Mouse (Mus musculus) layer of hippocampus, adult 6 months (tissue): Measurements from ENCODE around the gene Mrpl36. TPM values are rescaled to one million over a fixed set of nuclear protein-coding genes. Genes with fewer than 3 reads are reported as not detected.

Source experiments
- long read RNA-seq, 2 experiments: library from polyadenylated mRNA; unstranded; transcript quantifications; one replicate each; pipeline ENCODE4 v2.0.0; 2019 to 2020
- polyA plus RNA-seq: library from polyadenylated mRNA; unstranded; fragments of <200 nt; fragmentation: Nextera tagmentation; gene quantifications from 2 replicates; pipeline ENCODE4 v1.2.3, GENCODE M21; 2021

Mrpl36 gene
- polyA plus RNA-seq: 113 and 121 TPM in 2 replicates
- long read RNA-seq, experiment 1, transcript Mrpl36-201 (2 exons, 923 nt): major isoform, 72 of 78 reads
- long read RNA-seq, experiment 1, partial matches to known transcripts: 4 of 78 reads
- long read RNA-seq, experiment 1, other reads (novel, unspliced or antisense): 1 of 78 reads
- long read RNA-seq, experiment 2, transcript Mrpl36-201 (2 exons, 923 nt): major isoform, 25 of 30 reads
- long read RNA-seq, experiment 2, partial matches to known transcripts: 0 of 30 reads
- long read RNA-seq, experiment 2, other reads (novel, unspliced or antisense): 2 of 30 reads

GRCm38 (mm10) chr13:73327827-73328698 is at the start of gene Mrpl36, which contains the start of gene Ndufs6:
Gene Mrpl36 (plus strand): TSS chr13:73328513.
Gene Ndufs6 (minus strand): TSS chr13:73328542.

Other genes starting within 250 kb of the Mrpl36 start
- gene Irx4, start 68.0 kb upstream of the Mrpl36 start, polyA plus RNA-seq: not detected in 2 replicates
- gene Ndufs6, start within 50 bp of the Mrpl36 start, polyA plus RNA-seq: 405 and 433 TPM in 2 replicates
- 15.1 and 17.5 TPM in 2 replicates for gene Lpcat1, start 138.7 kb downstream of the Mrpl36 start, polyA plus RNA-seq
- 0.15 and 0.18 TPM in 2 replicates for gene Slc6a3, start 208.2 kb downstream of the Mrpl36 start, polyA plus RNA-seq